Mouse (Mus musculus) liver, adult 2 months (tissue): Measurements from ENCODE around the gene Tmem95.

Source experiments
- CTCF ChIP-seq: fragments of 200-500 bp; IDR thresholded peaks from 2 replicates; pipeline ENCODE4 v1.5.1; 2011; ENCODE audit warnings: low read depth, low read length, control low read depth
- POLR2A ChIP-seq: fragments of 200-500 bp; IDR thresholded peaks from 2 replicates; pipeline ENCODE4 v1.6.1; 2011; ENCODE audit warnings: low read length, control low read depth; ENCODE audit not compliant: insufficient read depth; ENCODE audit errors: extremely low read depth

- TF ChIP-seq POLR2A (peak; percentile 40; the same call in 1 of the 2 replicates), CTCF (no peak)
Measured at GRCm38 (mm10) chr11:69913554-69914371, 35.9 kb upstream of the Tmem95 start, which contains the start of gene Gps2.
